Mouse (Mus musculus) heart, adult 2 months (tissue): ENCODE results near the gene Prrt1.

Source experiments
- CTCF ChIP-seq: fragments of 200-600 bp; IDR thresholded peaks from 2 replicates; pipeline ENCODE4 v1.8.1; 2022; ENCODE audit warnings: antibody characterized with exemption, mild to moderate bottlenecking, moderate library complexity
- EP300 ChIP-seq: fragments of 200-500 bp; IDR thresholded peaks from 2 replicates; pipeline ENCODE4 v1.6.1; 2011; ENCODE audit warnings: low read depth, low read length, control low read depth; ENCODE audit not compliant: insufficient read depth
- POLR2A ChIP-seq: fragments of 200-500 bp; IDR thresholded peaks from 2 replicates; pipeline ENCODE4 v1.6.1; 2011; ENCODE audit warnings: mild to moderate bottlenecking, low read depth, low read length, control low read depth; ENCODE audit not compliant: insufficient read depth

DNA sequence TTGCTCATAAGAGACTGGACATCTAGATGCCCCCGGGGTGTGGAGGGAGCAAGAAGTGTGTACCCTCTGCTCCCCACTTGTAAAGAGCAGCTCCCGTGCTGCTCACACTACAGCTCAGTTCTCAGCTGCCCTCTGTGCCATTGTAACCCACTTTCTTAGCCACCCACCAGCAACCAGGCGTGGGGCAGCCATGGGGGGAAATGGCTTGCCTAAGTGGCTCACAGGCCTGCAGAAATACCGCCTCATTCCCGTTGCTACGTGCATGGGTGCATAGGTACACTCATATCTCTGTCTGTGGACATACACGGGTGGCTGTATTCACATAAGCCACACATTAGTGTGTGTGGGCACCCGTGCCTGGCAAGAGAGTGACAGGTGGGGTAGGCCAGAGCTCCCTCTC lies 33.6 kb downstream of the Prrt1 start:
- no peak for TF ChIP-seq POLR2A
- TF ChIP-seq CTCF: no peak
- TF ChIP-seq EP300: no peak
